Mouse (Mus musculus): ENCODE results near the gene Atp6v1g3.

DNA sequence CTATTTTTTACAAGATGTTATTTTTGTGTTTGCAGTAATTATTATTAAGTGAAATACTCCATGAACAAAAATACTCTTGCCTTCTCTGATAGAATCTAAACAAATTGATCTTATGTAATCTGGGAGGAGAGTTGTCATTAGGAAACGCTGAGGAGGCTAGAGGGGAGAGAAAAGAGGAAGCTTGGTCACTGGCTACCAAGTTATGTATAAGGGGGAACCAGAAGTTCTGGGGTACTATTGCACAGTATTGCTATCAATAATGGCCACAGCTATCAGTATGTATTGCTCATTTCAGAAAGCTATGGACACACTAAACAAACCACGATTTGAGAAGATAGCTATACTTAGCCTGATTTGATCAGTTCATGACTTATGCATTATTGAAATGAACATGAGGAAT is 36.3 kb upstream of the Atp6v1g3 start:
- TF ChIP-seq GATA1 (IDR thresholded peaks at IDR 0.05; ENCODE audit: low read length) = no peak
- TF ChIP-seq TAL1 (IDR thresholded peaks at IDR 0.05; ENCODE audit: low read length) = no peak
